Mouse (Mus musculus): ENCODE data around the gene Epha4.

GRCm38 (mm10) chr1:77338346-77338745 is 176.5 kb downstream of the Epha4 start:
- TF ChIP-seq POLR2A (IDR thresholded peaks at IDR 0.05; ENCODE audit: insufficient read depth, low read depth, low read length) (no peak), CTCF (IDR thresholded peaks at IDR 0.05; ENCODE audit: insufficient read depth, low read depth, low read length) (no peak)
